Mouse (Mus musculus): ENCODE measurements around the gene Litaf. TPM values are rescaled to one million over a fixed set of nuclear protein-coding genes. Genes with fewer than 3 reads are reported as not detected.
A peak's percentile ranks its signal among the peaks of the same experiment; 100 is the strongest.

Litaf gene
- polyA plus RNA-seq, 1 experiment from 2014 or later, result 106 TPM

DNA sequence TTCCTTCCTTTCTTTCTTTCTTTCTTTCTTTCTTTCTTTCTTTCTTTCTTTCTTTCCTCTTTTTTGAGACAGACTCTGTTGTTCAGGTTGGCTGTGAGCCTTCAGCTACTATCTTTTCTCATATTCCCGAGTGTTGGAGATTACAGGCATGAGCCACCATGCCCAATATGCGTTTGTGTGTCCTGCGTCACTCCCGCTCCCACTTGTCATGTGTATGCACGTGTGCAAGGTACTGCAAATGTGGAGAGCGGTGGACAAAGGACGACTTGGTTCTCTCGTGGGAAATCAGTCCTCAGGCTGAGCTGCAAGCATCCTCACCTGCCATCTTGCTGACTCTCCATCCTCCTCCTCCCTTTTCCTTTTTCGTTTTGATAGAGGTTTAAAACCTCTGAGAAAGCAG lies 30.7 kb downstream of the Litaf start:
- H3K36me3 ChIP-seq (ENCODE audit: insufficient read depth, low read length), result no peaks in the 10 kb centered on the region
- ATAC-seq (no peak), DNase-seq (ENCODE audit: low spot score) (no peak)
- 81% methylated on average over 9 of the region's 9 CpGs for WGBS
- no peaks in the 10 kb centered on the region for H3K27me3 ChIP-seq (replicated peaks; ENCODE audit: insufficient read depth, low read length)
- H3K9me3 ChIP-seq (ENCODE audit: low read length), result no peaks in the 10 kb centered on the region
- no peak overlapping the region for H3K4me2 ChIP-seq (replicated peaks; ENCODE audit: low read depth, low read length)
- H3K9ac ChIP-seq (replicated peaks; ENCODE audit: low read depth), result no peak overlapping the region
- TF ChIP-seq EP300 (IDR thresholded peaks at IDR 0.05), result no peak
- TF ChIP-seq CTCF (IDR thresholded peaks at IDR 0.05), result no peak
- no peak overlapping the region for H3K4me3 ChIP-seq (ENCODE audit: low read depth, low read length)
- no peaks in the 10 kb centered on the region for H3K4me1 ChIP-seq (ENCODE audit: insufficient read depth, low read depth, low read length)
- no peak overlapping the region for H3K27ac ChIP-seq (ENCODE audit: low read length)

DNA sequence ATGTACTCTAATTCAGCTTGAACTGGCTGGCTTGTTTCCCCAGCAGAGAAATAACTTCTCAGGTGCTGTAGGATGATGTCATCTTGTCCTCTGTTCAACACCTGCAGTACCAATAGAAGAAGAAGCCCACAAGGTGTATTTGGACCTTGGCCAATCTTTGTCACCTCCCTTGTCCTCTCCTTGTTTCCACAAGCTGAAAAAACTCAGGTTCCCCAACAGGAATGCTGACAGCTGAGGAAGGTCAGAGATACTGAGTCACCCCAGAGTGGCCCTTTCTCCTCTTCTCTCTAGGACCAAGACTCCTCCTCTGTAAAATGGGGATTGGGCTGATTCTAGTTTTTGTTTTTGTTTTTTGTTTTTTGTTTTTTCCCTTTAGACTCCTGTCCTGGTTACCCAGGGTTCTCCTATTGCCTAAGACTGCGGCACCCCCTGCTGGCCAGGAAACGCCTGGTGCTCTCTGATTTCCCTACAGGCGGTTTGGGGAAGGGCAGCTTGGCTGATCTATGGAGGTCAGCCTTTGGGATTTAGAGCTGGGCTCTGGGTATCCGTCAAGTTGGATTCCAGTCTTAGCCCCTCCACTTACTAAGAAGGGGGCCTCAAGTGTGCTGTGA lies 31.7 kb downstream of the Litaf start:
- Histone ChIP-seq H3K4me3 (ENCODE audit: low read depth, low read length) (no peak overlapping the region), H3K27me3 (replicated peaks; ENCODE audit: insufficient read depth, low read length) (no peaks in the 10 kb centered on the region), H3K27ac (ENCODE audit: low read length) (no peak overlapping the region), H3K9me3 (ENCODE audit: low read length) (no peaks in the 10 kb centered on the region), H3K9ac (replicated peaks; ENCODE audit: low read depth) (no peak overlapping the region), H3K36me3 (ENCODE audit: insufficient read depth, low read length) (no peaks in the 10 kb centered on the region), H3K4me1 (ENCODE audit: insufficient read depth, low read depth, low read length) (no peaks in the 10 kb centered on the region), H3K4me2 (replicated peaks; ENCODE audit: low read depth, low read length) (no peak overlapping the region)
- DNase-seq (ENCODE audit: low spot score), result peak; percentile 93
- 0% methylated on average over 4 of the region's 4 CpGs for WGBS
- TF ChIP-seq EP300 (IDR thresholded peaks at IDR 0.05), result no peak
- TF ChIP-seq CTCF (IDR thresholded peaks at IDR 0.05), result peak; percentile 100
- ATAC-seq, result peak; percentile 83

- WGBS, result 32% methylated on average over 3 of the region's 3 CpGs
- Histone ChIP-seq H3K4me1 (ENCODE audit: insufficient read depth, low read depth, low read length) (no peaks in the 10 kb centered on the region), H3K4me3 (ENCODE audit: low read depth, low read length) (no peak overlapping the region), H3K27ac (ENCODE audit: low read length) (no peak overlapping the region), H3K4me2 (replicated peaks; ENCODE audit: low read depth, low read length) (no peak overlapping the region), H3K9ac (replicated peaks; ENCODE audit: low read depth) (no peak overlapping the region), H3K36me3 (ENCODE audit: insufficient read depth, low read length) (no peaks in the 10 kb centered on the region), H3K27me3 (replicated peaks; ENCODE audit: insufficient read depth, low read length) (no peaks in the 10 kb centered on the region), H3K9me3 (ENCODE audit: low read length) (no peaks in the 10 kb centered on the region)
- DNase-seq (ENCODE audit: low spot score) (no peak), ATAC-seq (no peak)
- TF ChIP-seq CTCF (IDR thresholded peaks at IDR 0.05) (peak; percentile 50), EP300 (IDR thresholded peaks at IDR 0.05) (no peak)
Measured at GRCm38 (mm10) chr16:11031320-11031719, 34.6 kb downstream of the Litaf start.

DNA sequence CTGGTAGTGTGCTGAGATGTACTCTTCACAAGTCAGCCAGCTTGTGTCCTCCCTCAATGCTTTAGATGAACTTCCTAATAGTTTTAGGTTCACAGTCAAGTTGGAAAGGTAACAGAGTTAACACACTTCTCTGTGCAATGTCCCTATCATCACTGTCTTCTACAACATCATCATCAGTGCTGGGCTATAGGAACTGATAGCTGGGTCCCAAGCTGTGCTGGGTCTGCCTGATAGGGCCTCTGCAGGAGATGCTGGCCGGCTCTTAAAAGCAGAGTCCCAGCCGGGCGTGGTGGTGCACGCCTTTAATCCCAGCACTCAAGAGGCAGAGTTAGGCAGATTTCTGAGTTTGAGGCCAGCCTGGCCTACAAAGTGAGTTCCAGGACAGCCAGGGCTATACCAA lies 35.1 kb downstream of the Litaf start:
- no peaks in the 10 kb centered on the region for H3K27me3 ChIP-seq (replicated peaks; ENCODE audit: insufficient read depth, low read length)
- H3K4me3 ChIP-seq (ENCODE audit: low read depth, low read length), result no peak overlapping the region
- no peaks in the 10 kb centered on the region for H3K36me3 ChIP-seq (ENCODE audit: insufficient read depth, low read length)
- ATAC-seq (no peak), DNase-seq (ENCODE audit: low spot score) (no peak)
- WGBS, result 74% methylated on average over 4 of the region's 4 CpGs
- no peaks in the 10 kb centered on the region for H3K9me3 ChIP-seq (ENCODE audit: low read length)
- H3K4me2 ChIP-seq (replicated peaks; ENCODE audit: low read depth, low read length), result no peak overlapping the region
- H3K9ac ChIP-seq (replicated peaks; ENCODE audit: low read depth), result no peak overlapping the region
- no peak overlapping the region for H3K27ac ChIP-seq (ENCODE audit: low read length)
- H3K4me1 ChIP-seq (ENCODE audit: insufficient read depth, low read depth, low read length), result no peaks in the 10 kb centered on the region
- no peak for TF ChIP-seq CTCF (IDR thresholded peaks at IDR 0.05)
- TF ChIP-seq EP300 (IDR thresholded peaks at IDR 0.05), result no peak

GRCm38 (mm10) chr16:11028206-11028605 lies 37.8 kb downstream of the Litaf start:
- 71% methylated on average over 7 of the region's 7 CpGs for WGBS
- no peak for TF ChIP-seq EP300 (IDR thresholded peaks at IDR 0.05)
- TF ChIP-seq CTCF (IDR thresholded peaks at IDR 0.05), result no peak
- Histone ChIP-seq H3K9ac (replicated peaks; ENCODE audit: low read depth) (no peak overlapping the region), H3K27ac (ENCODE audit: low read length) (no peak overlapping the region), H3K4me3 (ENCODE audit: low read depth, low read length) (no peak overlapping the region), H3K4me2 (replicated peaks; ENCODE audit: low read depth, low read length) (no peak overlapping the region), H3K4me1 (ENCODE audit: insufficient read depth, low read depth, low read length) (no peaks in the 10 kb centered on the region), H3K9me3 (ENCODE audit: low read length) (no peaks in the 10 kb centered on the region), H3K36me3 (ENCODE audit: insufficient read depth, low read length) (no peaks in the 10 kb centered on the region), H3K27me3 (replicated peaks; ENCODE audit: insufficient read depth, low read length) (no peaks in the 10 kb centered on the region)
- no peak for DNase-seq (ENCODE audit: low spot score)
- no peak for ATAC-seq

DNA sequence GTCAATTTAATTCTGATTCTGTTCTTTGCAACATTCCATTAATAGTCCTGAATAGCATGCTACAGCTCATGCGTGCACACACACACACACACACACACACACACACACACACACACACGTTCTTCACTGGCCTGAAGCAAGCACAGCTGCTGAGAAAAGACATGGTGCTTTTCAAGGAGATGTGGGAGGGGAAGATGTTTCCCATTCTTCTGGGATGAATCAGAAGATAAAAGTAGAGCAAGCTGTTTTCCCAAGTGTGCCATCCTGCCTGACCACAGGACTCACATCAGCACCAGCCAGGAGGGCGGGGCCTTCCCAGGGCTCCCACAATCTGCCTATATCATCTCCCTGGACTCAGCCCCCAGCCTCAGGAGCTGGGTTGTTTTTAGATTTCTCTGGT lies 41.1 kb downstream of the Litaf start:
- Histone ChIP-seq H3K4me3 (ENCODE audit: low read depth, low read length) (no peak overlapping the region), H3K9me3 (ENCODE audit: low read length) (no peaks in the 10 kb centered on the region), H3K4me1 (ENCODE audit: insufficient read depth, low read depth, low read length) (no peaks in the 10 kb centered on the region), H3K27ac (ENCODE audit: low read length) (no peak overlapping the region), H3K9ac (replicated peaks; ENCODE audit: low read depth) (no peak overlapping the region), H3K4me2 (replicated peaks; ENCODE audit: low read depth, low read length) (no peak overlapping the region), H3K36me3 (ENCODE audit: insufficient read depth, low read length) (no peaks in the 10 kb centered on the region), H3K27me3 (replicated peaks; ENCODE audit: insufficient read depth, low read length) (no peaks in the 10 kb centered on the region)
- ATAC-seq (peak; percentile 37), DNase-seq (ENCODE audit: low spot score) (peak; percentile 44)
- TF ChIP-seq EP300 (IDR thresholded peaks at IDR 0.05) (no peak), CTCF (IDR thresholded peaks at IDR 0.05) (no peak)
- WGBS, result 72% methylated on average over 3 of the region's 3 CpGs

GRCm38 (mm10) chr16:11023618-11024017 lies 42.3 kb downstream of the Litaf start:
- ATAC-seq (no peak), DNase-seq (ENCODE audit: low spot score) (no peak)
- Histone ChIP-seq H3K27me3 (replicated peaks; ENCODE audit: insufficient read depth, low read length) (no peaks in the 10 kb centered on the region), H3K36me3 (ENCODE audit: insufficient read depth, low read length) (no peaks in the 10 kb centered on the region), H3K4me3 (ENCODE audit: low read depth, low read length) (no peak overlapping the region), H3K9me3 (ENCODE audit: low read length) (no peaks in the 10 kb centered on the region), H3K9ac (replicated peaks; ENCODE audit: low read depth) (no peak overlapping the region), H3K4me2 (replicated peaks; ENCODE audit: low read depth, low read length) (no peak overlapping the region), H3K27ac (ENCODE audit: low read length) (no peak overlapping the region), H3K4me1 (ENCODE audit: insufficient read depth, low read depth, low read length) (no peaks in the 10 kb centered on the region)
- TF ChIP-seq EP300 (IDR thresholded peaks at IDR 0.05) (no peak), CTCF (IDR thresholded peaks at IDR 0.05) (peak; percentile 31)
- WGBS, result 69% methylated on average over 5 of the region's 5 CpGs
